Mouse (Mus musculus): ENCODE measurements around the gene Cdk5rap2.
A peak's percentile ranks its signal among the peaks of the same experiment; 100 is the strongest.

The Cdk5rap2 gene

DNA sequence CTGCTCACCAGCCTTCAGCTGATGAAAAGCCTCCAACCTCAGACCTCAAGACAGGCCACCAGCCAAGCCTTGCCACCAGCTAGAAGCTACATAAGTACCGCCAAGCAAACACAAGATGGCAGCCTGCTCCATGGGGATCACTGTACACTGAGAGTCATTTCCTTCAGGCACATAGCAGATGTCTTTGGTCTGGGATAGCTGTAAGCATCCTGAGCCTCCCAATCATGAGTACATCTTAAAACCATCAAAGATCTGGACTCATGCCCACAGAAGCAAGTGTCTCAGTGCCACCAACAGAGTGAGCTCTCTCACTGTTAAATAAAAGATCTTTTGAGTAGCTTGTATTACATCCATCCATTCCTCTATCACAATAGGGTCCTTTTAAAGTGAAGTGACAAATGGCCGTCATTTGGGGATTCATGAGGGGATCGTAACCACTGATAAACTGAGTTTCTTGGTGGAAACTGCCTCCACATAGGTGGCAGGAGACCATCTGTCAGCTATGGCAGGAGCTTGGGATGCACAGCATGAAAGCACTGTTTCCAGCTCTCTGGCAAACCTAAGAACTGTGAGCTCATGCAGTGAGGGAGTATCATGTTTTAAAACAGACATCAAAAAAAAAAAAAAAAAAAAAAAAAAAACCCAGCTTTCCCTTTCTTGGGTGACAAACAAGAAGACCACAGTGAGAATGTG is 150.4 kb downstream of the Cdk5rap2 start:
- DNase-seq, result no peak

DNA sequence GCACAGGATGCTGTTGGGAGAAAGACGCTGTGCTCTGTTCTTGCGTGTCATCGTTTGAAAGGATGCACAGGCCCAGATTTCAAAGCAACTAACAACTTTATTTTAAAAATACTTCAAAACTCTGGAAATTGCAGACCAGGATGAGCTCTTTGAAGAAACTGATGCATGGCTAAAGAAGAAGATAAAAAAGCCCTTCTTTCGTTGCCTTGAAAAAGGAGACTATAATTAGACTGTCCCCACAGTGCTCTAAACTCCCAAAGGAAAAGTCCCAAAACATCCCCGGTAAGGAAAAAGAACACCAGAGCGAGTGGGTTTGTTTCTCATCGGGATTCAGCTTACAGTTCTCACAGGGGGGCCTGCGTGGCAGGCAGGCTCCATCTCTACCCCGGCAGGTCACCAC is 151.4 kb downstream of the Cdk5rap2 start:
- no peak for DNase-seq

DNA sequence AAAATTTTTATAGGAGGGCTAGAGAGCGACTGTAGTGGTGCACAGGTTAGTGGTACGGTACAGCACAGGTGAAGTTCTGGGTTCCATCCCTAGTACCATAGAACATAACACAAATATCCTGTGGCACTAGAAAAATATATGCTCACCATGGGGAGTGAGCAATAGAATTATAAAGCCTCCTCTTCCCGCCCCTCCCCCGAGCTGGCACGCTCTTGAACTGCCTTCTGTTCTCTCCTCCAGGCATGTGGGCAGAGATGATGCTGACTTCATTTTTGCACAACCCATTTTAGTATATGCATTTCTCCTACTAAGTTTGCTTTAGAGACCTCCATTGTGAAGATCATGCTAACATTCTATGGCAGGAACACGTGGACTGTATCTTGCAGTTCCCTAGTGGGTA is 152.0 kb downstream of the Cdk5rap2 start:
- no peak for DNase-seq

DNA sequence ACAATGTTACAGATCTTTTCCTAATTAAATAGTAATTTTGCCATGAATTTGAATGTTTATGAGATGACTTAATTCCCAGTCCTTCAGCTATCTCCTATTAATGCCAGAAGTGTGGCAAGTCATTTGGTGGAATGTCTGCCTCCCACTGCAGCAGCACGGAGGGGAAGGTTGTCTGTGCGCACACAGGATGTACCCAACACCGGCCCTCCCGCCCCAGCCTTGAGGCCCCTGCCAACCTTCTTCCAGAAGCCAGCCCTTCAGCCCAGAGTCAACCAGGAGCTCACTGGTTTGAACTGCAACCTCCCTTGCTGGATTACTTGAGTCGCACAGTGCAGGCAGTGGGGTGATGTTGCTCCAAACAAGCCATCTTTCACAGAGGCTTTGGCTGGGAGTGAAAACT is 158.5 kb downstream of the Cdk5rap2 start:
- DNase-seq, result no peak

DNA sequence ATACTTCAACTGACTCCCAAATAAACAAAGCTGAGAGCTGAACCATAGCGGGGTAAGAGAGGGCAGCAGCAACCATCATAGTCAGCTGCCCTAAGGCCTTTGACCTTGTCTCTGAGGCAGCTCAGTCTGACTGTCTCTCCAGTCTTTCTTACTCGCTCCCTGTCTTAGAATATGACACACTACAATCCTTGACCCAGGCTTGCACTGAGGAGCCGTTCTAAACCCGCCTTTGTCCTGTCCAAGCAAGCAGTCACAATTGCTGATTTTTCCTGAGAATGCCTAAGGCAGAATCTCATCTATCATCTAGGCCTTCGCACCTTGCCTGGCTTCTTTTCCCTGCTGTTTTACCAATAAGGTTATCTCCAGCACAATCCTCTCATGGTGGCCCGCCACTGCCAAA is 164.5 kb downstream of the Cdk5rap2 start:
- DNase-seq, result no peak

DNA sequence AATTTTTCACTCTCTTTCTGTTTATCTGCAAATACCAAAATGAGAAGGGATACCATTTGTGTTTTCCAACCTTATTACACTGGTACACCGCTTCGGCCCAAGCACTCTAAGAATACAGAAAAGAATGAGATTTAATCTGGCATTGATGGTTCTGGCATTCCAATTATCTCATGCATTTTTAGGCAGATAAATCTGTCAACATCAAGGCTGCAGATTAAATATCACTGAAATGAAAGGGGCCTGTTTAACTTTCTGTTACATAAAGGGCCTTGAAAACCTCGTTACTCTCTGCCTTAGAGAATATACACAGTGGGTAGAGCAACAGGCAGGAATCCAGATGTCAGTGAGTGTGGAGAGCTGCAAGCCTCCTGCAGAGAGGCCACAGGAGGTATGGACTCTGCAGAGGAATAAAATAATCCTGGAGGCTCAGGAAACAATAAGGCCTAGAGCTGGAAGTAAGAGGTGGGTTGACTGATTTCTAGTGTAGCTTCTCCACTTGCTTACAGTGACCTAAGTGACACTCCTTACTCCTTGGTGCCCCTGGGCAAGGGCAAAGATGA is 166.6 kb downstream of the Cdk5rap2 start:
- DNase-seq, result no peak

DNA sequence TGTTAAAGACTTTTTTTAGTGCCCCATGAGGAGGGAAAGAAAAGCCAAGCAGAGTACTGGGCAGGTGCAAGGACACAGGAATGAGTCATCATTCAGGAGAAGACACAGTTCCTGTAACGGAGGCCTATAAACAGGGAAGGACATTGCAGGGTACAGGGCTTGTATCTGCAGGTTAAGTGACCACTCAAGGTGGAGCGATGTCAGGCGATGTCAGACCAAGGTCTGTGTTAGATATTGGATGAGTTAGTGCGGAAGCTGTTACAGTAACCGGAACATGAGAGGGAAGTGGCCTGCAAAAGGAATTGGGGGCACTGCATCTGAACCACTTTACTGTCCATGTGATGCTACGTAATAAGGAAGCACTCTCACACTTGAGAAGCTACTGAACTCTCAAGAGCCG is 170.5 kb downstream of the Cdk5rap2 start:
- DNase-seq, result no peak

DNA sequence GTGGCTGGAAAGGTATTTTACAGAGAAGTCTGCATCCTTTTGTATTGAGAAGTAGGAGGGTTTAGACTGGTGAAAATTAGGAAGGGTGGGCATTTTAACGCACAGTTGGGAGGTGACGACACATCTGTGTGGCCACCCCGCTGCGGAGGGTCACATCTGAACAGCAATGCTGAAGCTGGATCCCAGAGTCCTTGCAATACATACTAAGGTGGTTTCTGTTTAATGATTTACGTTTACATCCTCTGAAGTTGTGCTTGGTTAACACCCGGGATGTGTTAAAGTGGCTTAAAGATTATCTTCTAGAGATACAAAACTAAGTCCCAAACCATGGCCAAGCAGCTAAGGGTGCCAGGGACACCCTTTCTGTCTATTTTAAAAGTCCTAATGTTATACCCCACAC is 171.4 kb downstream of the Cdk5rap2 start:
- no peak for DNase-seq

DNA sequence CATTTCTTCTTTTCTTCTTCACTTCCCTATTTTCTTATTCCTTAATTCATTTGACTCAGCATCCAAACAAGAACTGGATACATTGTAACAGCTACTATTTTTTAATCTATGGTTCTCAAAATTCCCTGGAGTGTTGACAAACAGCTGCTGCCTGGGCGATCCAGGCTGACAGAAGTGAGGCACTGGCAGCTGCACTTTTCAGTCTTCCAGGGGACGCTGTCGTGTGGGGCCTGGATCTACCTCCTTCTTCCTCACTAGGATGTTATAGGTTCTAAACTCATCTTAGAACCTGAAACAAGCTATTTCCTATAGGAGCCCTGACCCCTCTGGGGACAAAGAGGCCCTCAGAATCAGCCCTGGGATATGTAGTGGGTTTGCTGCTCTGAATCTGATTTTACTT is 177.9 kb downstream of the Cdk5rap2 start:
- DNase-seq, result no peak

DNA sequence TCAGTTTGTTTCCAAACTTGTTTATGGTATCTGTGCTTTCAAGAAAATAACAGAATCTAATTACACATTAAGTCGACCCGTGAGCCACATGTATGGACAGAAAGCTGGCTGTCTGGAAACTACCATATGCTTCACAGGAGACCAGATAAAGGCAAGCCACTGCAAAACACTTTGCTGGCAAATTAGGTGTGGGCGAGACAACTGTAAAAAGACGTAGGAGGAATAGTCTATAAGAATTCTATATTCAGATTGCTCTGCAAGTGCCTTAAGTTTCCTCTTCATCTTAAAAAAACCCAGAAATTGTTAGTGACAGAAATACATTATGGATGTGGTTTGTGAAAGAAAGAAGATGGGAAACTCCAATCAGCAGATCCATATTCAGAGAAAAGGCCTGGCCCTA is 180.4 kb downstream of the Cdk5rap2 start:
- DNase-seq, result no peak

DNA sequence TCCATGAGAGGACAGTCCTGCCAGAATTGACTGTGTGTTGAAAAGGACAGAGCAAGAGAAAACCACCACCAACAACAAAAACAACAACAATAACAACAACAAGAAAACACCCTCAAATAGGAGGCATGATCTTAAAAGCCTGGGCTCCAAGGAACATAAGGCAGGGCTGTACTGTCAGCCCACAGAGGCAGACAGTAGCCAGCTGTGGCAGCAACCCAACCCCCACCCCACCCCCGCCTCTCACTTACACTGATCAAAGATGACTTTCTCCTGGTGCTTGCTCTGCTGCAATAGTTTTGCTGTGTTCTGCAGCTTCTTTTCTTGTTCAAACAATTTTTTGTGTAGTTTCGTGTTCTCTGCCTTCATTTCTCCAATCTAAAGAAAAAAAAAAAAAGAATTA is 181.9 kb downstream of the Cdk5rap2 start:
- no peak for DNase-seq

DNA sequence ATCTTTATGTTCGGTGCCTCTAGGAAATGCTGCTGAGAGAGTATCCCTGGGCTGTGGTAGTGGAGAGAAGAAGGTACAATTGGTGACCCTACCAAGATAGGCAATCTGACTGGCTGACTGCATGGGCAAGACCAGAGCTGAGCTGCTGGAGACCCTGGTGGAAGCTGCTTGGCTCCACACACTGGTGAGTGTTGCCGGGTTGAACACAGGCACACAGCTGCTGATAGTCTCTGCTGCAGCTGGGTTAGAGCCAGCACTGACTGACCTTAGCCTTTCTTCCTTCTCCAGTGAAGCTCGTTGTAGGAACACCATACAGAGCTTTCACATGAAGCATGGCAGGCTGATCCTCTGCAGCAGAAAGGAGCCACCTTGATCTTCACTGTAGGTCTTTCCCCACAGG is 182.6 kb downstream of the Cdk5rap2 start:
- DNase-seq, result no peak

DNA sequence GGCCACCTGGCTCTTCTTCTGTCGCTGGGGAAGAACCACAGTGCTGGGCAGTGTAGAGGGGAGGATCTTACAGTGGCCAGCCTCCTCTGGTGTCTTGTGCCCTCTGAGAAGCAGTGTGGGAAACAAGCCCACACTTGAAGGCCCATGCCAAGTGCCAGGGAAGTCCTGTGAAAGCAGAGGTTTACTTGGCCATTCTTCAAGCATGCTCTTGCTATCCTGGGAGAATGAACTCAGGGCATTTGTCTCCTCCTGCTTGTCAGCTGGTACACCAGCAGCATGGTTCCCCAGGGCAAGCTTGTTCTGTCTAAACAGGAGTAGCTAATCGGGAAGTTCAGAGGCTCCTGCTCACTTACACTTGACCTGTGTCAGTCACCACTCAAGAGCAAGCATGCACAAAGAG is 185.7 kb downstream of the Cdk5rap2 start:
- DNase-seq, result no peak

DNA sequence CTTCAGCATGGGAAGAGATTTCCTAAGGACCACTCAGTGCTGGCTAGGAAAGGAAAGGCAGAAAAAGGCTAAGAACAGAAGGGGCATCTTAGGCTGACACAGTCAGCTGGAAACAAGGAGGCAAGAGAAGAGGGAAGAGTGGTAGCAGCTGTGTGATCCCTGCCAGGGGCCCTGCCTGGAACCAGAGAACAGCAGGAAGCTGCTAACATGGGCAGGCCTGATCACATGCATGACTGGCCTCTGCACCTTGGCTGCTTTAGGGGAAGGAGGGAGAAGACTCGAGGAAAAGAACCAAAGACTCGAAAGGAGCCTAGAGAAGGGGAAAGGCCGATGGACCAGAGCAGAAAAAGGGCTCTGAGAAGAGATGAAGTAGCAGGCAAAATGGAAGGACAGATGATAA is 188.4 kb downstream of the Cdk5rap2 start:
- no peak for DNase-seq

DNA sequence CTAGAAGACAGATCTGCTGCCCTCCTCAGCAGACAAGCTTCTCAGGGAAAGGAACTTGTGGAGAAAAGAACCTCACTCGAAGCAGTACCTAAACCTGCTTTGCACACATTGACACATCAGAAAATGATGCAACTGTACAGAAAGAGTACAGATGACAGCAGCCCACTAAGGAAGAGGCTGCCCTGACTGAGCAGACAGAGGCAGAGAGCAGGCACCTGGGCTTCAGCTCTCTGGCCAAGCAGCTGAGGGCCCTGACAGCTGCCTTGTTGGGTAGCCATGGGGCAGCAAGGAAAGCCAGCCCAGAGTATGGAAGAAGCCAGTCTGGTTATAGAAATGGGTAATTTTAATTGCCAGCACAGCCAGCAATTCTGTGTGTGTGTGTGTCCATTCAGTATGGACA is 188.9 kb downstream of the Cdk5rap2 start:
- no peak for DNase-seq

DNA sequence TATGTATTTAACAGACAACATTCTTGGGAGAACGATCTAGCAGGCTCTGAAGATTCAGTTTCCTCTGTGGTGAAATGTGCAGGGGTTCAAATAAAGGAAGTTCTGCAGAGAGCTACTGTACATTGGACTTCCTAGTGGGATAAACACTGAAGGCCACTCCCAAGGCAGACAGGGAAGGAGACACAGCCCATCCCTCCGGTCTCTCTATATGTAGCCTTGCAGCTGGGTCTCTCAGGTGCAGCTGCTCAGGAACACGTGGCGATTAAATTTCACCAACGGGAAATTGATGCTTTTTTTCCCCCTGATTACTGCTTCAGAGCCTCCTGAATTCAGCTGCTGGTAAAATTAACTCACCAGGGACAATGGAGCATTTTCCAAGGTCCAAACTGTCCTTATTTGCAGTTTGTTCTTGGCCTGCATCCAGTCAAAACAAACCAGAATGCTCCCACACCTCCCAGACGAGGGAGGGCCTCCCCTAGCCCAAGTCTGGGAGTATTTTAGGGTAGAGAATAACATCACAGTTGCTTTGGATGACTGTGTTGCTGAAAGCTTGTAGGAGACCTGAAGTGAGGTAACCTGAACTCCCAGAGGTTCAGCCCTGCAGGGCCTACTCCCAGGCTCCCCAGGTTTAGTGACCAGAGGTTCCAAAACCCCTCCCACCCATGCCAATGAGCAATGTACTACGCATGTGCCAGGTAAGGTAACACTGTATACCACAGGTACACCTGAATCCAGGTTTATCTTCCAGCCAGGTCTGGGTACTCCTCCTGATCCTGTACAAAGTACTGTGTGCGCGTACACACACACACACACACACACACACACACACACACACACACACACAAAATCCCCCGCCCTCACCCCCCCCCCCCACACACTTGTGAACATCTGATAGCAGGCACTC is 189.7 kb downstream of the Cdk5rap2 start:
- DNase-seq, result peak; percentile 51

DNA sequence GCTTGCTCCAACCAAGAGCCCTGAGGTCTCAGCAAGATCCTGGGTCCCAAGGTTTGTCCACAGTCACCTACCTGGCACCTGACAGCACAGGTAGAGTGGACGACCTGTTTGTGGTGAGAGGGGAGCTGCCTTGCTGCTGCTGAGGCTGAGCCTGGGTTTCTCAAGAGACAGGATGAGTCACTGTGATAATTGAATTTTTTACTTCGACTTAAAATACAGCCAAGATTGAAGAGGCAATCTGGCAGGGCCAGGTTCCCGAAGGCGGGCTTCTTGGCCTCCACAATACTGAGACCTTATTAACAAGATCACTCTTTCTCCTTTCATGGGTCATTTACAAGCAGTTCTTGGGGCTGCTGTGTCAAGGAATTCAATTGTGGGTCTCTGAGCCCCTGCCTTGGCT is 190.5 kb downstream of the Cdk5rap2 start:
- DNase-seq, result no peak

DNA sequence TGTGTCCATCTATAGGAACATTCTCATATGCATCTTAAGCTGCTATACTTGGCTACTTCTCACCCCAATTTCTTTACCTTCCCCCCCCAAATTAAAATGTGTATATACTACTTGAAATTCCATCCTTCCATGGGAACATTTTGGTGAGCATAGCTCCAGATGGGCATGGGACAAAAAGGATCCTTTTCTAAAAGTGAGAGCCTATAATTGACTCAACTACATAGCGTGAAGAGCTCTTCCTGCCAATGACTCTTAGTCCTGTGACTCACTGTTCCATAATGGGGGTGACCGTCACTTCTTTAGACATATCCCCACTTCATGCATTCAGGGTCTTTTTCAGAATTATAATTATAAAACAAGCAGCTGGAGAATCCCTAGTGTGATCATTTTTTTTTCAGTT is 224.3 kb downstream of the Cdk5rap2 start:
- DNase-seq, result no peak
